Mouse (Mus musculus) kidney, postnatal 4 days (tissue): ENCODE results near the gene Wscd2.

Experiments used
- DNase-seq, 2 experiments: peaks; one replicate each; pipeline ENCODE4 v3.0.0; 2021; ENCODE audit warnings: mixed read lengths in 2 of 2

Wscd2 gene

DNA sequence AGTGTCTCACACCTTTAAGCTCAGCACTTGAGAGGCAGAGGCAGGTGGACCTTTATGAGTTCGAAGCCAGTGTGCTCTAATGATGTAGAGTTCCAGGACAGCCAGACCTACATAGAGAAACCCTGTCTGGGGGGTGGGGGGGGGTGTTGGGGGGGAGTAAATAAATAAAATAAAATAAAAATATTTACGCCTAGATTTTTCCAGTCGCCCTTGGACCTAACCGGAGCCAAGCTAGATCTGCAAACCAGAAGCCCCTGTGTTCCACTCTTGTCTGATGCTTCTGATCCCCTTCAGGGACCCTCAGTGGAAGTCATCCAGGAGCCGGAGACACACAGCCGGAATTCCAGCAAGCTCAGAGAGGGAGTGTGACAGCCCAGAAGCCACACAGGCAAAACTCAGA is at the start of gene Wscd2:
Gene Wscd2, plus strand, starts transcription at position 301 of the 400 bp plus-strand sequence.
- DNase-seq = no peak

DNA sequence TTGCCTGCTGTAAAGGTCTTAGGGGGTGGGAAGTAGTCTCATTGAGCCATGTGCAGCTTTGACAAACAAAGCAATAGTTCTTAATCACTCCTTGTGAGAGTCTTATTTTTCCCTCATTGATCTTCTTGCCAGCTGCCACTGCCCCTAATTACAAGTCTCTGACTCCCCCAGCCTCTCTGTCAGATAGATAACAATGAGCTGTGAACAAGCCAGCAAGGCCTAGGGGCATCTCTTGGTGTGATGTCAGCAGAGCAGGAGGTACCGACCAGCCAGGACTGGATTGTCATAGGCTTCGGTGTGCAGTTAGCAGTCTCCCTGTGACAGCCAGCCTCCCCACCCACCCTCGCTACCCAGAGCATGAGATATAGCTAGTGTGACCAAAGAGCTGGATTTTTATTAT is 48.0 kb upstream of the Wscd2 start:
- DNase-seq = no peak

DNA sequence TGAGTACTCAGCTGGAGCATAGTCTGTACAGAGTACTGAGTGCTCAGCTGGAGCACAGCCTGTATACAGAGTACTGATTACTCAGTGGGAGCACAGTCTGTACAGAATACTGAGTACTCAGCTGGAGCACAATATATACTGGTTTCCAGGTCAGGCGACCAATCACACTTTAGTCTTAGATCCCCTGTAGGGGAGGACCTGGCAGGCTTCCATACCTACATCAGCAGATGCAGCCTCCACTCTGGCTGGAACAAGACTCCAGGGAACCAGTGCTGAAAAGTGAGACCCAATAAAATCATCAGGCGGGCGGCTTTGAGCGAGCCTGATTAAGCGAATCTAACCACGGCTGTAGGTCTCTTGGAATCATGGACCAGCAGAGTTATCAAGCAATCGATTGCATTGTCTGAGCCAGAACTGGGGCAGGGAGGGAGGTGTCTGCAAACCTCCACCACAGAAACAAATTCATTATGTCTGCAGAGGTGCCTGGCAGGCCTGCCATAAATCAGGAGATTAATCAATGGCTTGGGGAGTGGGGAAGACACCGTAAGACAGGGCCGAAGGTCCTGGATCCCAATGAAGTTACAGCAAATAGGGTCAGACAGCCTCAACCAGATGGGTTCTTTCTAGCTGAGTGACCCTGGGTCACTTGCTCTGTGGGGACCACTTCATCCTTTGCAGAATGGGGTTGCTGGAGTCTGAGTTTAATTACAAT is 42.0 kb upstream of the Wscd2 start:
- peak; percentile 26 to 47 for DNase-seq

DNA sequence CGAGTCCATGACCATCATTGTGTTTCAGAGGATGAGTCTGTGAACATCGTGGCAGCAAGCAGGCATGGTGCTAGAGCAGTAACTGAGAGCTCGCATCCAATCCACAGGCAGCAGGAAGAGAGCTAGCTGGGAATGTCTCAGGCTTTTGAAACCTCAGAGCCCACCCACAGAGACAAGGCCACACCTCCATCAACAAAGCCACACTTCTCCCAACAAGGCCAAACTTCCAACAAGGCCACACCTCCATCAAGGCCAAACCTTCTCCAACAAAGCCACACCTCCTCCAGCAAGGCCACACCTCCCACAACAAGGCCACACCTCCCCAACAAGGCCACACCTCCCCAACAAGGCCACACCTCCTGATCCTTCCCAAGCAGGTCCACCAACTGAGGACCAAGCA is 40.8 kb upstream of the Wscd2 start:
- no peak for DNase-seq

DNA sequence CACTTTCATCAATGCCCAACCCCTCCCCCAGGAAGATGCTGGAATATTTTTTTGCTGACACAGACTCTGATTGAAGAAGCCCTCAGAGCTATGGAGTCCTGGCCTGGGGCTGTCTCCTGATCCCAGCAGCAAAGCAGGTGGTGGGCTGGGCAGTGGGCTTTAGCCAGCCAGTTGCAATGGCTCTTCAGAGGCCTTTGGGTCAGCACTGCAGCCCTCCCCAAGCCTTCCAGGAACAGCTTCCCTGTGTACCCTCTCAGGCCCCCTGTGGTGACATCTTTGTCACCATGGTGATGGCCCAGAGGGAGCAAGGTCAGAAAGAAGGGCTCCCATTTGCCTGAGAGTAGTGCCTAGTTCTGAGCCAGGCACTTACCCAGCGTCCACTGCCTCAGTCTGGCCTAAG is 37.4 kb upstream of the Wscd2 start:
- no peak for DNase-seq

DNA sequence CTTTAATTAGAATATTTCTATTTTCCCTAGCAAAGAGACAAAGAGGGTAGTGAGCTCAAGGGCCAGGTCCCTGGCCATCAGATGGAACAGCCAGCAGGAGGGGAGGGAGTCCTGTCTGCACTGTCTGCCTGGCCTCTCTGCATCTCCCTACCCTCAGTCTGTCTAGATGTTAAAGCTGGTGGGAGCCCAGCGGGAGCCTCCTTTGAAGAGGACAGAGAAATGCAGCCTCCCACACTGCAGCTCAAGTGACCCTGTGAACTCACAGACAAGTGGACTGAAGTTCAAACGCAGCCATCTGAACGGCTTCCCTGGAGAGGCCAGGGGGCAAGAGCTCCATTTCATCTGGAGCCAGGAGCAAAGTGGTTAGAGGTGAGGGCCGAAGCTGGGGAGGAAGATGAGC is 36.8 kb upstream of the Wscd2 start:
- peak; percentile 43 to 63 for DNase-seq

DNA sequence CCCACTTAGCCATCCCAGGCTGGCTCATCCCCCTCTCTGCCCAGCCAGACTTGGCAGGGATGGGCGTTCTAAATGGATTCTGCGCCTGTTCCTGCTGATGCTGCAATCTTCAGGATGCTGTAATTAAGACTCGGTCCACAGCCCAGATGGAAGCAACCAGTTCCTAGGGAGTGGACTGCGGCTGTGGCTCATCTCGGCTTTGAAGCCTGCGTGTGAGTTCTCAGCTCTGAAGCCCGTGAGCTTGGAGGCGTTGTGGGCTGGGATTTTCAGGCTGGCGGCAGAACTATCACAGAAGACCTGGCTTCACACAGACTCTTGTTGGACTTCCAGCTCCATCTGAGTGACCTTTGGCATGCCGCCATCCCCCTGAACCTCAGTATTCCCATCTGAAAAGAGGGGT is 34.1 kb upstream of the Wscd2 start:
- no peak for DNase-seq

DNA sequence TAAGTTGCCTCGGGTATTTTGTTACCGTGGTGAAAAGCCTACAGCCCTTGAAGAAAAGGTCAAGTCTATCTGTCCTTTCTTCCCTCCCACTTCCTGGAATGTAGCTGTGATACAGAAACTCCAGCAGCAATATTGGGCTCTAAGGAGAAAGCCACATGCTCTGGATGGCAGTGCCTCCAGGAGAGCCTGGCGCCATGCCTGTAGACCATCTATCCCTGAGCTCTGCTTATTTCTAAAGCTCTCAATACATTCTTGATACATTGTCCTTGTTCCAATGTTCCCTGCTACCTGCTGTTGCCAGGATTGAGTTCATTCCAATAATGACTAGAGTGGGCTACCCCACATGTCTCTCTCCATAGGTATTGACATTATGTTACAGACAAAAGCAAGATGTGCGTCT is 33.4 kb upstream of the Wscd2 start:
- no peak for DNase-seq

DNA sequence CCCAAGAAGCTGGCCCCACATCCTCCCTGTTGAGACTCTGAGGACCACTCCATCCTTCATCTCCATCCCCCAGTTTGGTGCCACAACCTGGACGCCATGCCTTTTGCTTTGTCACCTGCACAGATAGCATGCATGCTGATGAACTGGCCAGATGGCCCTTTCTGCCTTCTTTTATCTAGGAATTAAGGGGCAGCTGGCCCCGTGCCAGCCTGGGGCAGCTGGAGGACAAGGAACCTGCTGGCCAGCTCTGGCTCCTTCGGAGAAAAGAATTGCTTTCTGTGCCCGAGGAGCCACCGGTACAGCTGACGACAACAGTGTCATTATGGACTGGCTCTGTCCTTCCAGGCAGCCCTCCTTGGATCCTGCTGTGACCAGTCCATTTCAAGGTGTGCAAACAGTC is 32.9 kb upstream of the Wscd2 start:
- no peak for DNase-seq

DNA sequence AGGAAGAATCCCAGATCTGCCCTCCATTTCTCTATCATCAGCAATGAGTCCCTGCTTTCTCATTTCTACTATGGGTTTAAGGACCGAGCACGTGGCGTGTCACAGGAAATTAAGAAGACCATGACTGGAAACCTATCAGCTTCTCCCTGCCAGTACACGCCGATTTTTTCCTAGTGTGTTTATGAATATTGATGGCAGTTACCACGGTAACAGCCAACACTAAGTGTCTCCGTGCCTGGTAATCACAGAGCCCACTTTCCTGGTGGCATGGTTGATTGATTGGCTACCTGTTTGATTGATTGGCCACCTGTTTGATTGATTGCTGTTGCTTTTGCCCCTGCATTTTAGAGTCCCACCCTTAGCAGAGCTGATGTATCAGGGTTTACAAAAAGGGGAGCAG is 30.2 kb upstream of the Wscd2 start:
- DNase-seq = no peak

DNA sequence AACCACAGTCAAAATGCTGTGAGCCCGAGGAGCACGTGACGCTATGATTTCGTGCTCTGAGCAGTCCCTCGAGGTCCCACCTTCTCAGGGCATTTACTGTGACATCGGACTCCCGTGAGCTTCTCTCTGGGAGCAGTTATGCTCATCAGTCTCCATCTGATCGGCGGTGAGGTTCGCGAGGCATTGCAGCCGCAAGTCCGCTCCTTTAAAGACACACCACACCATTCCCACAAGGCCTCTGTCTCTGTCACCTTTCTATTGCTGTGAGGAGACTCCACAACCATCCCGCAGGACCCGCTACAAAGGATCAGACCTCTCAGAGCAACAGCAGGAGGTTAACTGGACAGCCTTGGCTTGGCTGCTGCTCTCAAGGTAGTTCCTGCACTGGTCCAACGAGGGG is 28.6 kb upstream of the Wscd2 start:
- no peak for DNase-seq

DNA sequence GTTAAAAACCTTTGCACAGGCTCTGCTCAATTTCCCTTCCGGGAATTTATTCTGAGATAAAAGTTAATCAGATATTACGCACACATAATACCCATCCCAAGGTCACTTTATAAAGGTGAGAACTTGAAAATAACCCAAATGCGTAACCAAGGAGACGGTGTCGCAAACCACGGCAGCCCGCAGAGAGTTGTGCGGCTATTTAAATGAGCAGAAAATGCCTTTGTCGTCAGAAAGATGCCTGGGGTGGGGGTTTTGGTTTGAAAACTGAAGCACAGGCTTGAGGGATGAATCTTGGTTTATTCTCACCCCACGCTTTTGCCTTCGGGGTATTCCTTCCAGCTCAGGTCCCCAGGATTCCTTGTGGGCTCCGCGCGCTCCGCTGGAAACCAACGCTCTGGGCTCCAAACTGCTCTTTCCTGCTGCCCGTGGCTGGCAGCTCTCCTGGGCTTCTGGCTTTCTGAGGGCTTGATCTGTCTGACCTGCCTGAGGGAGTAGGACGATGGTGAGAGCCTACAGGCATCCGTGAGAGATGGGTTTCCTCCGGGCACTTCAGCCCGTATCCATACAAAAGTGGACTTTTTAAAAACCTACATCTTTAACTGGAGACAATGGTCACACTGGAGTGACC is 28.0 kb upstream of the Wscd2 start:
- peak in 1 of 2 experiments; percentile 9 for DNase-seq

DNA sequence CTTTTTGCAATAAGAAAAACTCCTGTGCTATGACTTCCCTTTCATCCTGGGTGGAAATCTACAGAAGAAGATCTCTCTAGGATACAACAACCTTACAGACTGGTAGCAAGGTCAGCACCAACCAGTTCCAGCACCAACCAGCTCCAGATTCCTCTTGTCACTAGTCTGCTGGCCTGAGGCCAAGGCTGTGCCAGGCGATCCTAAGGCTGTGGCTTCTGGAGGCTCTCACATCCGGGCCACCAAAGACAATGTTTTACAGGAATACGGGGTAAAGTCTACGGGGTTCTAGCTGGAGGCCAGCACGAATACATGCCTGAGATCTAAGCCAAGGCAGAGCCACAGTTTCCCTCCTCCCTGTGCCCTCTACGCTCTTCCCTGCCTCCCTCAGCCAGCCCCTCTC is 25.4 kb upstream of the Wscd2 start:
- peak; percentile 53 to 80 for DNase-seq

DNA sequence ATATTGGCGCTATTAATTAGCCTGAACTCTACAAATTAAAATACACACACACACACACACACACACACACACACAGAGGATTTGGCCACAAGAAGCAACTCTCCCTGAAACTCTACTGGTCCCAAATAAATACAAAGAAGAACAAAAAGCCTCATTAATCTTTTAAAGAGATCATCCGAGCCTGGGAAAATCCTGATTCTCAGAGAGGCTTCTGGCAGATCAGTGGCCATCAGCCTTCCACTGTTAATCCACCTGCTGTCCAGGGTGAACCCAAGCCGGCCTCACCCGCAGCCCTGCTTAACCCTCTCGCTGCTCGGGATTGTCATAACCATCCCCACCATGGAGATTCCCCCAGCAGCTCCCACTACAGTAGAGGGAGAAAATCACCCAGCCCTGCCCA is 23.6 kb upstream of the Wscd2 start:
- DNase-seq = no peak

DNA sequence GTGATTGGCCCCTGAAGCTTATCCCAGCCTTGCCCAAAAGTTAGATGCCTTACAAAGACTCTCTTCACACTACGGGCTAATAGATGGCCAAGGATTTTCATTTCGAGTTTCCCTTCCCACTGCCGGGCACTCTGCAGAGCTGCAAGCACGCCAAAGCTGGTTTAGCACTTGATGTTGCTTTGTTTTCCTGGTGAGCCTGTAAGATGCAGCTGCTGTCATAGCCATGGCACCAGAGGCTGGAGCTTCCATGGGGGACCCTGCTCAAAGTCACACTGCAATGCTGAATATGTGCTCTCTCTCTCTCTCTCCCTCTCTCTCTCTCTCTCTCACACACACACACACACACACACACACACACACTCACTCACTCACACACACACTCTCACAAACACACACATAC is 23.1 kb upstream of the Wscd2 start:
- DNase-seq = no peak

DNA sequence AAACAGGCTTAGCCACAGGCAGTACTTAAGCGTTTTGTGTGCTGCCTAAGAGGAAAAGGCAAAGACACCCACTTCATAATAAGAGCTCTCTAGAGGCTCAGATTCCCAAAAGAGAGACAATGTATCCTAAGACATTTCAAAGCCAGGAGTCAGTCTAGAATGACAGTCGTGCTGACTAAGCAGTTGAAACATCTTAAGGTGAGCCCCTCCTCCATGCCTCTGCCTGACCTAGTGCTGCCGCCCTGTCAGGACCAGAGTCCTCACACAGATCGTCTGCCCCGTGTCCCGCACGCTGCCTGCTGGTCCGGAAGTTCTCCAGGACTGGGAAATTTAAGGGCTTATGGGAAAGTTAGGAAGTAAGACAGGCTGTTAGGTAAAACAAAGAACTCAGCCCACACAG is 22.4 kb upstream of the Wscd2 start:
- DNase-seq = peak; percentile 31 to 40

DNA sequence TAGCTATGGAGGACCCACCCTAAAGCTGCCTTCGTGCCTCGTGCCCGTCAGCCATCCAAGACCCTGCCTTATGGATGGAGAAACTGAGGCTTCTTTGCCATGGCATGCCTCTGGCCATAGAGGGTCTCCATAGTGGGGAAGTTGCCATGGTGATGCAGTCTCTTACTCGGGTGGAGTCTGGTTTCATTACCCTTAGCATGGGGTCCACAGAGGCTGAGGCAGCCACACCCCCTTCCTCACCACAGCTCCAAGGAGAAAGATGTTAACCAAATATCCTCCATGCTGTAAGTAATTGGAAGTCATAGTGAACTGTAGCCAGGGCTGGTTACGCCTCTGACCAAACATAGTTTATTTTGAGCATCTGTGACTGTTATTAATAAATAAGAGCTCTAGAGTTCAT is 21.5 kb upstream of the Wscd2 start:
- DNase-seq = no peak

DNA sequence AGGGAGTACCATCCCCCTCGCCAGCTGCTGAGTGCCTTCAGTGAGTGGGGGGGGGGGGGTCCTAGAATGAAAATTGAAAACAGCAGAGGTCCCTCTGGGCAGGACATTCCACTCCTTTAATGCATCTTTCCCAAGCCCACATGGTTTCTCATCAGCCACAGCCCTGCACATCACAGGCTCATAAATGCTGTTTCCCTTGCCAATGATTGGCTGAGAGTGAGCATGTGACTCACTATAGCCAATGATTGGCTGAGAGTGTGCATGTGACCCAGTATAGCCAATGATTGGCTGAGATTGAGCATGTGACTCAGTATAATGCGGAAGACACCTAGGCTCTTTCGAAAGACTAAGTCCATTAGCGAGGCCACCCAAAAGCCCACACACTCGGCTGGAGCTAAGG is 20.9 kb upstream of the Wscd2 start:
- DNase-seq = no peak

DNA sequence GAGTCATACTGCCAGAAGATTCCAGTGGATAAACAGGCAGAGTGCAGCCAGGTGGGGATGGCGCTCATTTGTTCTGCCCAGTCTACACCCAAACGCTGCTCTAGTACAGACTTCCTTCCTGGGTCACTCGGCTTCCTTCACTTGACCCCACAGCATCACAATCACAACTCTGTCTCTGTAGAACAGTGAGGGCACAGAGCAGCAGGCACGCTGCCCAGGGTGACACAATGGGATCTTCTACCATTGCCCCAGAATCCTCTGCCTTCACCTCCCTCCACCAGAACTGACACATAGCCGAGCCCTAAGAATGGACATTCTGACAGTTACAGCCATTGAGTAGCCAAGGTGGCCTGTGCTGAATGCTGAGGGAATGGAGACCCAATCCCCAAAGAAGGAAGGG is 20.3 kb upstream of the Wscd2 start:
- no peak for DNase-seq

DNA sequence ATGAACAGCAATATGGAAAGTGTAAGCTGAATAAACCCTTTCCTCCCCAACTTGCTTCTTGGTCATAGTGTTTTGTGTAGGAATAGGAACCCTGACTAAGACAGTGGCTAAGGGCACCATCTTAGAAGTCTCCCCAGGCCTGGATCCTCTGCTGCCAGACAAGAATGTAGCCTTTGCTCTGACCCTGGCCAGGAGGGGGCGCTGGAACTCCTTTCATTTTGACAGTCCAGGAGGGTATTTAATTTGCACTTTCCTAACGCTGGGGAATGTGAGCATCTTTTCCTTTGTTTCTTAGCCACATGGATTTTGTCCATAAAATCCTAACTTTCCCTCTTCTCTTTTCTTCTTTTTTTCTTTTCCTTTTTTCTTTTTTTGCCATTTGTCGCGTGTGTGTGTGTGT is 18.7 kb upstream of the Wscd2 start:
- DNase-seq = peak; percentile 80

DNA sequence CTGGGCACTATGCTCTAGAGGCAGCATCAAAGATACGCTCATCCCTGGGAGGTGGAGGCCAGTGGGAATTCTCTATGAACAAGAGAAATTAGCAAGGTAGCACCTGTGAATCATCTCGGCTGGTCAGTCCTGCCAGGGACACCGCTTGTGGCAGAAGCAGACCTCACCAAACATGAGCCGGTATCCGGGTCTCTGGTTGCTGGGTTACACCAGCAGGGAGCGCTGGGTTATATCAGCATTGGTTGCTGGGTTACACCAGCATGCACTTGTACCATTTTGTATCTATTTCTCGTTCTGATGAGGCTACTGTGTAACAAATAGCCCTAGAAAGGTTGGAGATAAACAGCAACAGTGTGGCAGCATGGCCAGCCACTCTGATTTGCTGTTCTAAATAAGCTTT is 17.8 kb upstream of the Wscd2 start:
- DNase-seq = no peak

DNA sequence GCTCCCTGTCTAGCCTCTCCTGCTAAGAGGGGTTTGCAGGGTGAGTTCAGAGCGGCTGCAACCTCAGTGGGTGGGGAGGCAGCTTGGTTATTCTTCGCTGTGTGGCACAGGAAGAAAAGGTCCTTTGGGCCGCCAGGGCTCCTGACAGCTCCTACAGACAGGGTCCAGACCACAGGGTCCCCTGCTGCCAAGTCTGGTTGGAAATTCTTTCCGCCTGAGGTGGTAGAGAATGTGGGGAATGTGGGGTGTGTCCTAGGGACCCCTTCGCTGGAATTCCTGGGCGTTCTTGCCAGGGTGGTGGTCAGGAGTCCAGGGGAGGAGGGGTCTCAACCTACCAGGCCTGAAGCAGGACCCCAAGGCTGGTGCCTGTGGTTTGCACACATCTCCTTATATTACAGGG is 13.3 kb upstream of the Wscd2 start:
- peak in 1 of 2 experiments; percentile 25 for DNase-seq

DNA sequence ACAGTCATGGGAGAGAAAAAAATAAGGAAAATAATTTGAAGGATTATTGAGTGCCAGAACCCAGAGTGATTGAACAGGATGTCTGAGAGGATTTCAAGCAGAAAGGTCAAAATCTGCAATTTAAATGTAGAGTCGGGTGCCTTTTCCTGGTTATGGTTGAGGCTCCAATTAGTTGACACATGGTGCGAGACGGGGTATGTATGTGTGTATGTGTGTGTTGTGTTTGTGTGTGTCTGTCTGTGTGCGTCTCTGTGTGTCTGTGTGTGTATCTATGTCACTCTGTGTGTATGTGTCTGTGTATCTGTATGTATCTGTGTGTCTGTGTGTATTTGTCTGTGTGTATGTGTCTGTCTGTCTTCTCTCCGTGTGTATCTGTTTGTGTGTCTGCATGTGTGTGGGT is 11.1 kb upstream of the Wscd2 start:
- DNase-seq = no peak

DNA sequence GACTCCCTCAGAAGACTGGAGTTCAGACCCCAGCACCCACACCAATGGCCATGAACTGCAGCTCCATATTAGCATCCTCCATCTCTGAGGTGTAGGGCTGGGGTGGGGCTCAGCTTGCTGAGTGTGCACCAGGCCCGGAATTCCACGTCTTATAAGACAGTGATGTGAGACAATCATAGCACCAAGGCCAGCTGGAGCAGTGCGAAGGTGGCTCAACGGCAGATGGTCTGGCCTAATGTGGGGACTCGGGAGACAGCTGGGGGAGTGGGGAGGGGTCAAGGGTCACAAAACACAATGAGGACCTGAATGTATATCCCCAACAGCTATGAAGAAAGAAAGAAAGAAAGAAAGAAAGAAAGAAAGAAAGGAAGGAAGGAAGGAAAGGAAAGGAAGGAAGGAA is 9.7 kb upstream of the Wscd2 start:
- DNase-seq = no peak

DNA sequence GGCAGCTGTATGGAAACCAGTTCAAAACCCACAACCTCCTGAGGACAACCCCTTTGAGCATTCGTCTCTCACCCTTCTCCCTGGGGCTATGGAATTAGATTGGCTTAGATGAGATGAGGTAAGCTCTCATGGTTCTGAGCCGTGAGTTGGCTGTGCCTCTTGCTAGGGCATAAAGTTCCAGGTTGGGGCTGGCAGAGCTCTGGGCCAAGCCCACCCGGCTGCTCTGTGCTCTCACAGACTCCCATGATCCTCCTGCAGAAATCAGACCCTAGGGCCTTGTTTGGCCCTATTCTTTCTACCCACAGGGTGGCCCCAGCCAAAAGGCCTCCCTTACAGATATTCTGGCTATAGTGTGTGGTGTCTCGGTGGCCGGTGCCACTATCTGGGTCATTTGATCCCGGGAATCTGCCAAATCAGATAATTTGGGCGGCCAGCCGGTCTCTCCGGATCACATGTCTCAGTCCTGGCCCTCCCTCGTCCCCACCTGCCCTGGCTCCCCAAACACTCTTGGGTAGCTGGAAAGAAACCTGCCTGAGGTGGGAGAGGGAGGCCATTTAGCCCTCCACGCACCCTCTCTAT is 4.5 kb upstream of the Wscd2 start:
- no peak for DNase-seq
